Mouse (Mus musculus): Measurements from ENCODE around the gene Ngb. TPM values are rescaled to one million over a fixed set of nuclear protein-coding genes. Genes with fewer than 3 reads are reported as not detected.

Gene Ngb
- polyA plus RNA-seq (2014; fragmentation: Illumina TruSeq; extraction: RNeasy Lipid Tissue Mini Kit (QIAGEN cat#74804); ENCODE audit: low read depth, low replicate concordance) = 0.50 TPM

GRCm38 (mm10) chr12:87102165-87102631 is at the start of gene Ngb:
Ngb (minus strand) TSS chr12:87102539.

GRCm38 (mm10) chr12:87147395-87148089 is 45.2 kb upstream of the Ngb start, which contains the start of gene Pomt2:
Pomt2 (minus strand) TSS chr12:87147968.

GRCm38 (mm10) chr12:87146966-87147365 is 44.6 kb upstream of the Ngb start, which contains the start of gene Gstz1:
Gstz1 (plus strand) TSS chr12:87147165.

Other genes with a start within 250 kb of the Ngb start
- 29.4 TPM for gene Irf2bpl, start 217.7 kb downstream of the Ngb start, polyA plus RNA-seq (2014; fragmentation: Illumina TruSeq; extraction: RNeasy Lipid Tissue Mini Kit (QIAGEN cat#74804); ENCODE audit: low read depth, low replicate concordance)
- 27.1 TPM for gene Cipc, start 155.5 kb downstream of the Ngb start, polyA plus RNA-seq (2014; fragmentation: Illumina TruSeq; extraction: RNeasy Lipid Tissue Mini Kit (QIAGEN cat#74804); ENCODE audit: low read depth, low replicate concordance)
- gene Zdhhc22, start 112.1 kb downstream of the Ngb start, polyA plus RNA-seq (2014; fragmentation: Illumina TruSeq; extraction: RNeasy Lipid Tissue Mini Kit (QIAGEN cat#74804); ENCODE audit: low read depth, low replicate concordance) = not detected
- 0.27 TPM for gene Tmem63c, start 81.2 kb downstream of the Ngb start, polyA plus RNA-seq (2014; fragmentation: Illumina TruSeq; extraction: RNeasy Lipid Tissue Mini Kit (QIAGEN cat#74804); ENCODE audit: low read depth, low replicate concordance)
- gene Gstz1, start 44.6 kb upstream of the Ngb start, polyA plus RNA-seq (2014; fragmentation: Illumina TruSeq; extraction: RNeasy Lipid Tissue Mini Kit (QIAGEN cat#74804); ENCODE audit: low read depth, low replicate concordance) = 496 TPM
- 10.4 TPM for gene Pomt2, start 45.4 kb upstream of the Ngb start, polyA plus RNA-seq (2014; fragmentation: Illumina TruSeq; extraction: RNeasy Lipid Tissue Mini Kit (QIAGEN cat#74804); ENCODE audit: low read depth, low replicate concordance)
- gene Samd15, start 97.2 kb upstream of the Ngb start, polyA plus RNA-seq (2014; fragmentation: Illumina TruSeq; extraction: RNeasy Lipid Tissue Mini Kit (QIAGEN cat#74804); ENCODE audit: low read depth, low replicate concordance) = 1.4 TPM
- gene Tmed8, start 97.9 kb upstream of the Ngb start, polyA plus RNA-seq (2014; fragmentation: Illumina TruSeq; extraction: RNeasy Lipid Tissue Mini Kit (QIAGEN cat#74804); ENCODE audit: low read depth, low replicate concordance) = 6.8 TPM
- 1.2 TPM for gene Noxred1, start 136.2 kb upstream of the Ngb start, polyA plus RNA-seq (2014; fragmentation: Illumina TruSeq; extraction: RNeasy Lipid Tissue Mini Kit (QIAGEN cat#74804); ENCODE audit: low read depth, low replicate concordance)
- gene Vipas39, start 163.7 kb upstream of the Ngb start, polyA plus RNA-seq (2014; fragmentation: Illumina TruSeq; extraction: RNeasy Lipid Tissue Mini Kit (QIAGEN cat#74804); ENCODE audit: low read depth, low replicate concordance) = 28.9 TPM
- gene Ahsa1, start 163.9 kb upstream of the Ngb start, polyA plus RNA-seq (2014; fragmentation: Illumina TruSeq; extraction: RNeasy Lipid Tissue Mini Kit (QIAGEN cat#74804); ENCODE audit: low read depth, low replicate concordance) = 91.5 TPM
- 7.0 TPM for gene Ism2, start 197.2 kb upstream of the Ngb start, polyA plus RNA-seq (2014; fragmentation: Illumina TruSeq; extraction: RNeasy Lipid Tissue Mini Kit (QIAGEN cat#74804); ENCODE audit: low read depth, low replicate concordance)